Comparison of ENCODE assay signal across 15 mouse cellular contexts in the genomic region with DNA sequence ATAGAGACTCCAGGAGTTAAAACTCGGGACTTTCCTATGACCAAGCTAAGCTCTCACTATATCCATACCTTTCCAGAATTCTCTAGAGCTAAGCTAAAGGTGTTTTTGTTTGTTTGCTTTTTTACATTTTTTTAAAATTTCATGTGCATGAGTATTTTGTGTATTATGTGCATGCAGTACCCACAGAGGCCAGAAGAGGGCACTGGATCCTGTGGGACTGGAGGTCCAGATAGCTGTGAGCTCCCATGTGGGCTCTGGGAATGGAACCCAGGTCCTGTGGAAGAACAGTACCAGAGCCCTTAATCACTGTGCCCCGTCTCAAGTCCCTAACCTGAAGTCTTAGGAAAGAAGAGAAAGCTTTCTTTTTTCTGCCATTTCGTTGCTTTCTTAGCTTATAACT.
A peak's percentile ranks its signal among the peaks of the same experiment; 100 is the strongest.
DNase-seq lines count a peak whose midpoint lies in the region; ATAC-seq and TF ChIP-seq lines count a peak whose summit lies in the region.
"Had no signal": no experiment of that assay in that cellular context is flagged by ENCODE, and none has a peak within 500 bp of the region (broad histone marks: within the 10 kb centered on the region; RNA-seq: fewer than 3 reads in every experiment).

No protein-coding gene starts in this region.

- no peak for DNase-seq in forebrain, postnatal 0 days
- DNase-seq in forebrain, embryonic 10.5 days (ENCODE audit: extremely low spot score, low spot score): no peak
- DNase-seq in liver, adult 2 months (ENCODE audit: extremely low read depth, low read depth, low spot score): no peak
- no peak for DNase-seq in G1E (ENCODE audit: low spot score)
- DNase-seq in induced T-regulatory cell, adult 2 months (ENCODE audit: low read depth): peak; percentile 40
- no peak for DNase-seq in cerebellum, adult 18-20 months
- no peak for DNase-seq in cerebellum, postnatal 14 days
- DNase-seq: adrenal gland, adult 2 months; cerebellum, adult 9-10 months; heart, adult 18-20 months; left cerebral cortex, postnatal 4 days had no signal

- no peak overlapping the region for H3K9ac ChIP-seq in forebrain, postnatal 0 days
- H3K9ac ChIP-seq in liver, adult 2 months (ENCODE audit: low read depth, low read length): no peak overlapping the region
- H3K9ac ChIP-seq in liver, embryonic 12.5 days: no peak overlapping the region
- H3K9ac ChIP-seq: hindbrain, embryonic 14.5 days had no signal

- no peaks in the 10 kb centered on the region for H3K36me3 ChIP-seq in forebrain, postnatal 0 days (ENCODE audit: insufficient read depth)
- peaks cover 26% of the 10 kb centered on the region for H3K36me3 ChIP-seq in forebrain, embryonic 10.5 days (replicated peaks)
- H3K36me3 ChIP-seq in liver, adult 2 months (ENCODE audit: control insufficient read depth, insufficient read depth, low read length): peaks cover 41% of the 10 kb centered on the region
- H3K36me3 ChIP-seq in liver, embryonic 12.5 days: peaks cover 22% of the 10 kb centered on the region; the same call in 1 of the 2 replicates
- H3K36me3 ChIP-seq in G1E (replicated peaks): peaks cover 50% of the 10 kb centered on the region

- H3K9me3 ChIP-seq in forebrain, postnatal 0 days (ENCODE audit: low read length): no peaks in the 10 kb centered on the region
- H3K9me3 ChIP-seq in forebrain, embryonic 10.5 days: peaks cover 5% of the 10 kb centered on the region; the same call in 1 of the 2 replicates
- no peaks in the 10 kb centered on the region for H3K9me3 ChIP-seq in liver, embryonic 12.5 days (replicated peaks)
- no peaks in the 10 kb centered on the region for H3K9me3 ChIP-seq in G1E (replicated peaks)

- no peak overlapping the region for H3K27ac ChIP-seq in forebrain, postnatal 0 days (ENCODE audit: low read depth, low read length)
- no peak overlapping the region for H3K27ac ChIP-seq in forebrain, embryonic 10.5 days
- no peak overlapping the region for H3K27ac ChIP-seq in liver, adult 2 months (replicated peaks; ENCODE audit: insufficient read depth, low read depth, low read length)
- H3K27ac ChIP-seq in liver, embryonic 12.5 days: no peak overlapping the region
- H3K27ac ChIP-seq: hindbrain, embryonic 14.5 days; macrophage had no signal

- H3K4me1 ChIP-seq in forebrain, postnatal 0 days (ENCODE audit: insufficient read depth): no peaks in the 10 kb centered on the region
- no peaks in the 10 kb centered on the region for H3K4me1 ChIP-seq in forebrain, embryonic 10.5 days
- no peaks in the 10 kb centered on the region for H3K4me1 ChIP-seq in liver, adult 2 months (ENCODE audit: control insufficient read depth, insufficient read depth, low read length)
- no peaks in the 10 kb centered on the region for H3K4me1 ChIP-seq in liver, embryonic 12.5 days
- no peaks in the 10 kb centered on the region for H3K4me1 ChIP-seq in G1E (ENCODE audit: insufficient read depth, low read depth, low read length)

- WGBS in forebrain, postnatal 0 days: 91% methylated on average over 3 of the region's 3 CpGs
- WGBS in forebrain, embryonic 10.5 days: 88% methylated on average over 3 of the region's 3 CpGs
- 86% methylated on average over 3 of the region's 3 CpGs for WGBS in liver, adult 2 months
- WGBS in liver, embryonic 12.5 days (ENCODE audit: insufficient replicate concordance): 73% methylated on average over 3 of the region's 3 CpGs

- no peak for ATAC-seq in forebrain, postnatal 0 days
- no peak for ATAC-seq in liver, embryonic 12.5 days
- no peak for ATAC-seq in G1E (ENCODE audit: extremely low read depth, insufficient number of reproducible peaks, low FRiP score, poor library complexity, severe bottlenecking)
- ATAC-seq: forebrain, embryonic 14.5 days had no signal

- peak; percentile 32 for TF ChIP-seq CTCF in forebrain, postnatal 0 days (IDR thresholded peaks at IDR 0.05; ENCODE audit: low read depth)
- peak; percentile 66 for TF ChIP-seq CTCF in liver, adult 2 months (IDR thresholded peaks at IDR 0.05; ENCODE audit: low read depth, low read length)
- peak; percentile 52; the same call in 1 of the 2 replicates for TF ChIP-seq CTCF in G1E (IDR thresholded peaks at IDR 0.05; ENCODE audit: low read depth, low read length)

- TF ChIP-seq POLR2A in liver, adult 2 months (IDR thresholded peaks at IDR 0.05; ENCODE audit: extremely low read depth, insufficient read depth, low read length): no peak

- H3K27me3 ChIP-seq in forebrain, postnatal 0 days (ENCODE audit: insufficient read depth, low read length): no peaks in the 10 kb centered on the region
- H3K27me3 ChIP-seq in forebrain, embryonic 10.5 days (ENCODE audit: poor library complexity, severe bottlenecking): no peaks in the 10 kb centered on the region
- H3K27me3 ChIP-seq in liver, adult 2 months (ENCODE audit: control insufficient read depth, insufficient read depth, low read length): no peaks in the 10 kb centered on the region
- no peaks in the 10 kb centered on the region for H3K27me3 ChIP-seq in liver, embryonic 12.5 days (replicated peaks)
- H3K27me3 ChIP-seq in G1E (ENCODE audit: insufficient read depth, low read length): no peaks in the 10 kb centered on the region

- no peak overlapping the region for H3K4me3 ChIP-seq in forebrain, postnatal 0 days (ENCODE audit: low read depth, low read length)
- no peak overlapping the region for H3K4me3 ChIP-seq in forebrain, embryonic 10.5 days
- no peak overlapping the region for H3K4me3 ChIP-seq in liver, adult 2 months (ENCODE audit: insufficient read depth, low read depth, low read length)
- H3K4me3 ChIP-seq in liver, embryonic 12.5 days: no peak overlapping the region
- H3K4me3 ChIP-seq in G1E (ENCODE audit: low read depth, low read length): no peak overlapping the region

- H3K4me2 ChIP-seq in forebrain, postnatal 0 days (ENCODE audit: low read depth): no peak overlapping the region
- no peak overlapping the region for H3K4me2 ChIP-seq in liver, embryonic 12.5 days
- H3K4me2 ChIP-seq: hindbrain, embryonic 14.5 days had no signal

- peaks cover 2% of the 10 kb centered on the region; the same call in 1 of the 2 replicates for H3K79me2 ChIP-seq in liver, adult 2 months (ENCODE audit: control insufficient read depth, insufficient read depth, low read length)
